Mouse (Mus musculus) MEL (cell line): Measurements from ENCODE around the gene Ddx19b. TPM values are rescaled to one million over a fixed set of nuclear protein-coding genes. Genes with fewer than 3 reads are reported as not detected.

Experiments used
- DNase-seq: peaks from one replicate; pipeline ENCODE4 v3.0.0; 2011; ENCODE audit warnings: low read depth, low spot score
- H3K27ac ChIP-seq: 2 replicates; pipeline ENCODE4 v1.5.1; 2012; ENCODE audit warnings: low read depth, mild to moderate bottlenecking, control low read depth, low read length, moderate library complexity; ENCODE audit not compliant: control insufficient read depth
- H3K27me3 ChIP-seq, 2 experiments: fragments of 150-350 bp in 1 of 2; sonication (generic) in 1 of 2; 2 replicates each; pipeline ENCODE4 v1.6.1; 2012; ENCODE audit warnings: low read length in 2 of 2, mild to moderate bottlenecking in 2 of 2, improper control_type of control experiment in 1 of 2, moderate library complexity in 1 of 2; ENCODE audit not compliant: insufficient read depth in 2 of 2, control insufficient read depth in 1 of 2
- H3K36me3 ChIP-seq, 2 experiments: 2 replicates each; pipeline ENCODE4 v1.6.1; 2012 to 2014; ENCODE audit warnings: low read length in 2 of 2, improper control_type of control experiment in 1 of 2, inconsistent platforms in 1 of 2, mild to moderate bottlenecking in 1 of 2; ENCODE audit not compliant: insufficient read depth in 2 of 2, control insufficient read depth in 1 of 2
- H3K4me1 ChIP-seq, 2 experiments: fragments of 150-350 bp in 1 of 2; sonication (generic) in 1 of 2; 2 replicates each; pipeline ENCODE4 v1.6.1; 2012; ENCODE audit warnings: low read length in 2 of 2, improper control_type of control experiment in 1 of 2, mild to moderate bottlenecking in 1 of 2; ENCODE audit not compliant: insufficient read depth in 2 of 2, control insufficient read depth in 1 of 2
- H3K4me3 ChIP-seq, 2 experiments: fragments of 150-350 bp in 1 of 2; sonication (generic) in 1 of 2; 2 replicates each; pipeline ENCODE4 v1.5.1; 2012; ENCODE audit warnings: low read depth in 2 of 2, low read length in 2 of 2, mild to moderate bottlenecking in 2 of 2, moderate library complexity in 2 of 2, control low read depth in 1 of 2, improper control_type of control experiment in 1 of 2; ENCODE audit not compliant: control insufficient read depth in 1 of 2, insufficient read depth in 1 of 2
- H3K79me2 ChIP-seq: 2 replicates; pipeline ENCODE4 v1.6.1; 2012; ENCODE audit warnings: mild to moderate bottlenecking, low read length, moderate library complexity; ENCODE audit not compliant: control insufficient read depth, poor library complexity, insufficient read depth
- H3K9ac ChIP-seq: 2 replicates; pipeline ENCODE4 v1.6.1; 2012; ENCODE audit warnings: low read depth, mild to moderate bottlenecking, control low read depth, low read length, moderate library complexity; ENCODE audit not compliant: control insufficient read depth, poor library complexity, severe bottlenecking
- H3K9me3 ChIP-seq: fragments of 150-350 bp; sonication (generic); replicated peaks from 2 replicates; pipeline ENCODE4 v1.6.1; 2012; ENCODE audit warnings: mild to moderate bottlenecking, low read length, improper control_type of control experiment, moderate library complexity; ENCODE audit not compliant: insufficient read depth
- CHD1 ChIP-seq: IDR thresholded peaks from 2 replicates; pipeline ENCODE4 v1.6.1; 2012; ENCODE audit warnings: low read depth, mild to moderate bottlenecking, inconsistent platforms, low read length, improper control_type of control experiment
- CTCF ChIP-seq, 3 experiments: IDR thresholded peaks in 2 of 3; conservative IDR thresholded peaks in 1 of 3; 2 replicates each; pipeline ENCODE4 v1.5.1; 2011 to 2012; ENCODE audit warnings: low read length in 3 of 3, low read depth in 2 of 3, mild to moderate bottlenecking in 2 of 3, improper control_type of control experiment in 1 of 3, inconsistent platforms in 1 of 3, mixed read lengths in 1 of 3, moderate library complexity in 1 of 3; ENCODE audit not compliant: control insufficient read depth in 1 of 3, insufficient read depth in 1 of 3, poor library complexity in 1 of 3, severe bottlenecking in 1 of 3
- EP300 ChIP-seq, 2 experiments: IDR thresholded peaks; 2 replicates each; pipeline ENCODE4 v1.6.1; 2011; ENCODE audit warnings: improper control_type of control experiment in 2 of 2, low read length in 2 of 2, low read depth in 1 of 2, mild to moderate bottlenecking in 1 of 2
- HCFC1 ChIP-seq: IDR thresholded peaks from 2 replicates; pipeline ENCODE4 v1.6.1; 2012; ENCODE audit warnings: low read depth, mild to moderate bottlenecking, inconsistent platforms, low read length, improper control_type of control experiment, moderate library complexity
- KAT2A ChIP-seq: conservative IDR thresholded peaks from 2 replicates; pipeline ENCODE4 v1.6.1; 2012; ENCODE audit warnings: low read depth, low read length, improper control_type of control experiment, inconsistent platforms
- MAX ChIP-seq: IDR thresholded peaks from 2 replicates; pipeline ENCODE4 v1.6.1; 2011; ENCODE audit warnings: low read length, improper control_type of control experiment
- MAZ ChIP-seq: IDR thresholded peaks from 2 replicates; pipeline ENCODE4 v1.6.1; 2012; ENCODE audit warnings: low read depth, mild to moderate bottlenecking, inconsistent platforms, low read length, improper control_type of control experiment
- MEF2A ChIP-seq: IDR thresholded peaks from 2 replicates; pipeline ENCODE4 v1.6.1; 2014; ENCODE audit warnings: low read depth, mild to moderate bottlenecking, inconsistent platforms, low read length, improper control_type of control experiment; ENCODE audit not compliant: poor library complexity, insufficient replicate concordance, severe bottlenecking; ENCODE audit errors: extremely low read depth
- MXI1 ChIP-seq: IDR thresholded peaks from 2 replicates; pipeline ENCODE4 v1.6.1; 2011; ENCODE audit warnings: mild to moderate bottlenecking, low read depth, low read length, improper control_type of control experiment
- MYC ChIP-seq: IDR thresholded peaks from 2 replicates; pipeline ENCODE4 v1.6.1; 2011; ENCODE audit warnings: low read depth, mild to moderate bottlenecking, low read length, improper control_type of control experiment, moderate library complexity
- POLR2A ChIP-seq, 2 experiments: IDR thresholded peaks; 2 replicates each; pipeline ENCODE4 v1.6.1; 2011 to 2012; ENCODE audit warnings: low read length in 2 of 2, mild to moderate bottlenecking in 2 of 2, control low read depth in 1 of 2, improper control_type of control experiment in 1 of 2, low read depth in 1 of 2, moderate library complexity in 1 of 2; ENCODE audit not compliant: control insufficient read depth in 1 of 2, insufficient read depth in 1 of 2, poor library complexity in 1 of 2
- POLR2AphosphoS2 ChIP-seq: IDR thresholded peaks from 2 replicates; pipeline ENCODE4 v1.6.1; 2011; ENCODE audit warnings: low read length, improper control_type of control experiment
- POLR2AphosphoS5 ChIP-seq: IDR thresholded peaks from 2 replicates; pipeline ENCODE4 v1.6.1; 2012; ENCODE audit warnings: low read depth, borderline replicate concordance, mild to moderate bottlenecking, inconsistent platforms, low read length, moderate library complexity, mixed read lengths
- SMC3 ChIP-seq: IDR thresholded peaks from 2 replicates; pipeline ENCODE4 v1.6.1; 2011; ENCODE audit warnings: low read depth, low read length, improper control_type of control experiment
- ZC3H11A ChIP-seq: IDR thresholded peaks from 2 replicates; pipeline ENCODE4 v1.6.1; 2012; ENCODE audit warnings: low read depth, mild to moderate bottlenecking, inconsistent platforms, low read length, improper control_type of control experiment
- ZMIZ1 ChIP-seq: IDR thresholded peaks from 2 replicates; pipeline ENCODE4 v1.6.1; 2012; ENCODE audit warnings: low read depth, mild to moderate bottlenecking, inconsistent platforms, low read length, improper control_type of control experiment, moderate library complexity
- polyA plus RNA-seq, 2 experiments: library from polyadenylated mRNA; stranded (reverse) in 1 of 2; unstranded in 1 of 2; fragments of >175 nt in 1 of 2; fragments of >200 nt in 1 of 2; gene quantifications; 2 replicates each; pipeline versions ENCODE4 v1.2.1 to v1.2.4; 2012; ENCODE audit warnings: low replicate concordance in 2 of 2, low read depth in 1 of 2; ENCODE audit not compliant: insufficient read length in 2 of 2, insufficient read depth in 1 of 2, missing spikeins in 1 of 2
- total RNA-seq: library from RNA; depleted of rRNA; stranded (reverse); fragments of 300-350 nt; gene quantifications from 2 replicates; pipeline ENCODE4 v1.2.3, GENCODE M21; 2012

The Ddx19b gene
- total and polyA plus RNA-seq, 3 experiments: 18.1 to 112 (median 18.6) TPM

DNA sequence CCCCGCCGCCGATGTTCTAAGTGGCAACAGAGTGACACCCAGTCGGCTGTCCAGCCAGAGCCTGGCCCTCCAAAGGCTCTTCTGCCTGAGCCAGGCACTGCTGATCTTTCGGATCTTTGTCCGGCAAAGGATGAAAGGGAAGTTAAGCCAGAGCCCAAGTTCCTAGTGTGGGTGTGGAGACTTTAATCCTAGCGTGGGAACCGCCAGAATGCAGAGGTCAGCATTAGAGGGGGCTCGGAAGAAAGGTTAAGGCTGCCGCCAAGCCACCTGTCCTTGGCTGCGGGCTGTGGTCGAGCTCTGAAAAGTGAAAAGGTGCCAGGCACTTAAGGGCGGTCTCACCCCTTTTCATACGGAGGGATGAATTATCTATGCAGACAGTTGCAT is 30.1 kb upstream of the Ddx19b start:
- H3K27me3 ChIP-seq: no peaks in the 10 kb centered on the region
- peaks cover 4 to 35% of the 10 kb centered on the region in 2 experiments for H3K4me1 ChIP-seq
- peak overlapping the region; percentile 55 to 85 for H3K4me3 ChIP-seq
- DNase-seq: no peak
- no peaks in the 10 kb centered on the region for H3K9me3 ChIP-seq
- H3K79me2 ChIP-seq: peaks cover 15% of the 10 kb centered on the region
- no peak for TF ChIP-seq POLR2AphosphoS5
- no peak for TF ChIP-seq CHD1
- TF ChIP-seq MAZ: 0 out of 2 replicates have a peak, but pooled peaks have one; percentile 23
- TF ChIP-seq ZC3H11A: no peak
- no peak for TF ChIP-seq MXI1
- peak overlapping the region; percentile 63 for H3K9ac ChIP-seq
- peaks cover 0 to 26% of the 10 kb centered on the region in 2 experiments; a peak in 2 of 4 replicates for H3K36me3 ChIP-seq
- H3K27ac ChIP-seq: no peak overlapping the region

DNA sequence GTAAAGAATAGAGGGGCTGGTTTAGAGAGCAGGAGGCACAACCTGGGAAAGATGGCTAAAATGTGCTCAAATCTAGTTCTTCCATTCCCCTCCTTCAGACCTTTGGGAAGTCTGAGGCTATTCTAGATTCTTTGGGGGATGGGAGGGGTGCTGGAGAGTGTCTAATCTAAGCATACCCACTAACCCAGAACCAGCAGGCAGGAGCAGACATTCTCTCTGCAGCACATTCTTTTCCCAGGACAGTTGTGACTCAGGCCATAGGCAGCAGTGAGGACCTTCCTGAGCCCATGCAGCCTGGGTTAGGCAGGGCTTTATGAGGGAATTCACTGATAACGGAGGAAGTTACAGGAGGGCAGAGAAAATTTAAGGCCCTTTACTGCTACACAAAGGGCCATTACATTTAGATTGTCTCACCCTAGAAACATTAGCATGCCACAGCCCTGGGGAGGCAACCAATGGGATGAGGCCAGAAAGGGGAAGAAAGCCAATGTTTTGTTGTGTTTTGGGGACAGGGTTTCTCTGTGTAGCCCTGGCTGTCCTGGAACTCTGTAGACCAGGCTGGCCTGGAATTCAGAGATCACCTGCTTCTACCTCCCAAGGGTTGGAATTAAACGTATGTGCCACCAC is 27.5 kb upstream of the Ddx19b start:
- no peak overlapping the region for H3K9ac ChIP-seq
- peaks cover 4 to 33% of the 10 kb centered on the region in 2 experiments for H3K4me1 ChIP-seq
- H3K36me3 ChIP-seq: peaks cover 1 to 26% of the 10 kb centered on the region in 2 experiments; a peak in 3 of 4 replicates
- H3K27ac ChIP-seq: peak overlapping the region; percentile 32
- no peaks in the 10 kb centered on the region for H3K9me3 ChIP-seq
- DNase-seq: peak; percentile 79
- no peaks in the 10 kb centered on the region for H3K27me3 ChIP-seq
- peaks cover 20% of the 10 kb centered on the region for H3K79me2 ChIP-seq
- no peak overlapping the region for H3K4me3 ChIP-seq
- 0 out of 2 replicates have a peak, but pooled peaks have one; percentile 24 for TF ChIP-seq POLR2AphosphoS2
- peak; percentile 8; the same call in 1 of the 2 replicates for TF ChIP-seq ZMIZ1
- no peak for TF ChIP-seq CTCF (IDR thresholded peaks at IDR 0.05 in 2 of 3, conservative IDR thresholded peaks at IDR 0.05 in 1 of 3; ENCODE audit: control insufficient read depth in 1 of 3, insufficient read depth in 1 of 3, low read depth in 2 of 3, low read length in 3 of 3, poor library complexity in 1 of 3, severe bottlenecking in 1 of 3)
- 0 out of 4 replicates have a peak, but pooled peaks of 1 of the 2 experiments have one; percentile 16 for TF ChIP-seq EP300 (IDR thresholded peaks at IDR 0.05; ENCODE audit: low read depth in 1 of 2, low read length in 2 of 2)
- TF ChIP-seq KAT2A: no peak
- peak; percentile 44; the same call in 1 of the 2 replicates for TF ChIP-seq MXI1
- TF ChIP-seq SMC3: peak; percentile 12

DNA sequence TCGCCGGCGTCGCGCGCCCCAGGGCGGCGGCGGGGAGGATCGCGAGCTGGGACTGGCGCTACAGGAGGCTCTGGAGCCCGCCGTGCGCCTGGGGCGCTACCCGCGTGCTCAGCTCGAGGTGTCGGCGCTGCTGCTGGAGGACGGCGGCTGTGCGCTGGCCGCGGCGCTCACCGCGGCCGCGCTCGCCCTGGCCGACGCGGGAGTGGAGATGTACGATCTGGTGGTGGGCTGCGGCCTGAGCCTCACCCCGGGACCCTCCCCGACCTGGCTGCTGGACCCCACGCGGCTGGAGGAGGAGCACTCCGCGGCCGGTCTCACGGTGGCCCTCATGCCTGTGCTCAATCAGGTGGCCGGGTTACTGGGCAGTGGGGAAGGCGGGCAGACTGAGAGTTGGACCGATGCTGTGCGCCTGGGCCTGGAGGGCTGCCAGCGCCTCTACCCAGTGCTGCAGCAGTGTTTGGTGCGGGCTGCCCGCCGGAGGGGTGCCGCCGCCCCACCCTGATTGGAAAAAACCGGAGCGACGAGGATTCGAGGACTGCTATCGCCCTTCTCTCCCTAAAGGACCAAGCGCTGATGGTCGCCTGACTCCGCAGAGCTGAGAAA is 25.2 kb upstream of the Ddx19b start:
- H3K36me3 ChIP-seq: peaks cover 9 to 23% of the 10 kb centered on the region in 2 experiments; a peak in 3 of 4 replicates
- peaks cover 4 to 27% of the 10 kb centered on the region in 2 experiments for H3K4me1 ChIP-seq
- H3K79me2 ChIP-seq: peaks cover 20% of the 10 kb centered on the region
- peak overlapping the region; percentile 62 to 98 for H3K4me3 ChIP-seq
- H3K27ac ChIP-seq: peak overlapping the region; percentile 90
- peak; percentile 52 for DNase-seq
- H3K9ac ChIP-seq: peak overlapping the region; percentile 98
- no peak for TF ChIP-seq HCFC1
- TF ChIP-seq KAT2A: no peak
- no peak for TF ChIP-seq MAX
- TF ChIP-seq MYC: peak; percentile 6; the same call in 1 of the 2 replicates
- no peak for TF ChIP-seq MAZ
- TF ChIP-seq POLR2A (IDR thresholded peaks at IDR 0.05; ENCODE audit: control insufficient read depth in 1 of 2, insufficient read depth in 1 of 2, low read depth in 1 of 2, low read length in 2 of 2, poor library complexity in 1 of 2): peak in 1 of 2 experiments; percentile 4; a peak in 1 of 4 replicates
- no peak for TF ChIP-seq SMC3
- no peak for TF ChIP-seq MEF2A
- H3K27me3 ChIP-seq: no peaks in the 10 kb centered on the region
- no peaks in the 10 kb centered on the region for H3K9me3 ChIP-seq
